Mouse (Mus musculus): ENCODE measurements around the gene Dusp2. TPM values are rescaled to one million over a fixed set of nuclear protein-coding genes. Genes with fewer than 3 reads are reported as not detected.
A peak's percentile ranks its signal among the peaks of the same experiment; 100 is the strongest.

Dusp2 gene
- polyA plus RNA-seq, 1 experiment from 2014 or later: 3.6 TPM

DNA sequence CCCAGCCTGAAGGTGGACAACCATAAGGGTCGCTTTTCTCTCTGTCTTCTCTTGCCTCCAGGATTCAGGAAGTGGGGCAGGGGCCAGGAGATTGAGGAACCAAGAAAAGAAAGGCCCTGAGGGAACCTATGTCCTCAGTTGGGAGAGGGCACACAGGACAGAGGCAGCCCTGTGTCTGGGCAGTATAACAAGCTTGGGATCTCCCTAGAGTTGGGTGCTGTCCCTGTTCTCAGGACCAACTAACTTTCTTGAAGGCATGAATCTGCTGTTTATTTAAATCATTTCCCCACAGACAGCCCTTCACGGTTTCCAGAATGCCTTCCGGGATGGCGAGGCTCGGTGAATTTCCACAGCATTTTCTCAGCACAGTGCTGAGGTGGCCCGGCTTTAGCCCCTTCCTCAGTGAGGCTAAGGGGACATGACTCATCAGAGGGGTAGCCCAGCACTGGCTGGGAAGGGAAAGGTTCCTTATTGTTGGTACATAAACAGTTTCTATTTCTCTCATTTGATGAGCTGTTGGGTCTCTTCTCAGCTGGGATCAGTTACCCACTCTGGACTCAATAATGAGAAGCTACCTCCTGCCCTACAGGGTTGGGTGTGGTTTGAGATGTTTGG lies 13.2 kb upstream of the Dusp2 start:
- ATAC-seq (no peak), DNase-seq (ENCODE audit: low spot score) (no peak)
- H3K27me3 ChIP-seq (replicated peaks; ENCODE audit: insufficient read depth, low read length): no peaks in the 10 kb centered on the region
- H3K36me3 ChIP-seq (ENCODE audit: insufficient read depth, low read length): no peaks in the 10 kb centered on the region
- whole genome bisulfite sequencing: 69% methylated on average over 6 of the region's 6 CpGs
- no peak overlapping the region for H3K27ac ChIP-seq (ENCODE audit: low read length)
- no peak overlapping the region for H3K9ac ChIP-seq (replicated peaks; ENCODE audit: low read depth)
- H3K9me3 ChIP-seq (ENCODE audit: low read length): no peaks in the 10 kb centered on the region
- no peak overlapping the region for H3K4me2 ChIP-seq (replicated peaks; ENCODE audit: low read depth, low read length)
- TF ChIP-seq EP300 (IDR thresholded peaks at IDR 0.05) (no peak), CTCF (IDR thresholded peaks at IDR 0.05) (no peak)
- no peaks in the 10 kb centered on the region for H3K4me1 ChIP-seq (ENCODE audit: insufficient read depth, low read depth, low read length)
- H3K4me3 ChIP-seq (ENCODE audit: low read depth, low read length): no peak overlapping the region

DNA sequence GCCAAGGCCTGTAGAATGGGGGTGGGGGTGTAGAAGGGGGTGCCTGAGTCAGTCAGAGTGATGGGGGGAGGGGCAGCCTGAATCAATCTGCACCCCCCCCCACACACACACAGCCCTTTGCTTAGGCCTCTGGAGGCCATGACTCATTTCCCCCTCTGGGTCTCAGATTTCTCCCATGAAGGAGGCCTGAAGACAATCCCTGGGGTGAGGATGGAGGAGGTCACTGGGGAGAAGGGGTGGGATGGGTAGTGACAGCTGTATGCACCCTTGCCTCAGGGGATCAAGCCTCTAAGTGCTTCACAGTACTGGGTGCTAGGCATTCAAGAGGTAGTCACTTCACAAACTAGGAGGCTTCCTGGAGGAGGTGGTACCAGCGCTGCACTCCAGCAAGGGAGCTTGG lies 12.3 kb upstream of the Dusp2 start:
- H3K4me3 ChIP-seq (ENCODE audit: low read depth, low read length): no peak overlapping the region
- 76% methylated on average over 1 of the region's 1 CpGs for WGBS
- H3K9ac ChIP-seq (replicated peaks; ENCODE audit: low read depth): no peak overlapping the region
- DNase-seq (ENCODE audit: low spot score) (no peak), ATAC-seq (no peak)
- H3K9me3 ChIP-seq (ENCODE audit: low read length): no peaks in the 10 kb centered on the region
- H3K27ac ChIP-seq (ENCODE audit: low read length): no peak overlapping the region
- H3K27me3 ChIP-seq (replicated peaks; ENCODE audit: insufficient read depth, low read length): no peaks in the 10 kb centered on the region
- no peaks in the 10 kb centered on the region for H3K36me3 ChIP-seq (ENCODE audit: insufficient read depth, low read length)
- TF ChIP-seq CTCF (IDR thresholded peaks at IDR 0.05) (no peak), EP300 (IDR thresholded peaks at IDR 0.05) (no peak)
- H3K4me2 ChIP-seq (replicated peaks; ENCODE audit: low read depth, low read length): no peak overlapping the region
- H3K4me1 ChIP-seq (ENCODE audit: insufficient read depth, low read depth, low read length): no peaks in the 10 kb centered on the region

DNA sequence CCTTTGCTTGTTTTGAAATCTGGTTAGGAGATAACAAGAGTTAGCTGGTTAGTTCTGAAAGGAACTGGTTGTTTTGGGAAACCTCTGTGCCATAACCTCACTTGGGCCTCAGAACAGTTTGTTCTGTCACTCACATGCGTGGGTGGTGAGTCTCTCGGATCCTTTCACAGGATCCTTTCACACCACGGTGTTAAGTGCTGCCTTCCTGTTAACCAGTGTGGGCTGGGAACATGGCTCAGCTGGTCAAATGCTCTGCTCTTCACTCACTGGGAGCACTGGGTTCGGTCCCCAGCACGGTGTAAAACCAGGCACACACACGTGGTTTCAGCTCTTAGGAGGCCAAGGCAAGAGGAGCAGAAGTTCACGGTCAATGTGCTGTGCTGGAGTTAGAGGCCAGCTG lies 11.5 kb upstream of the Dusp2 start:
- Histone ChIP-seq H3K36me3 (ENCODE audit: insufficient read depth, low read length) (no peaks in the 10 kb centered on the region), H3K9me3 (ENCODE audit: low read length) (no peaks in the 10 kb centered on the region), H3K27ac (ENCODE audit: low read length) (no peak overlapping the region), H3K4me1 (ENCODE audit: insufficient read depth, low read depth, low read length) (no peaks in the 10 kb centered on the region), H3K27me3 (replicated peaks; ENCODE audit: insufficient read depth, low read length) (no peaks in the 10 kb centered on the region), H3K4me3 (ENCODE audit: low read depth, low read length) (no peak overlapping the region), H3K9ac (replicated peaks; ENCODE audit: low read depth) (no peak overlapping the region), H3K4me2 (replicated peaks; ENCODE audit: low read depth, low read length) (no peak overlapping the region)
- TF ChIP-seq EP300 (IDR thresholded peaks at IDR 0.05) (no peak), CTCF (IDR thresholded peaks at IDR 0.05) (no peak)
- ATAC-seq: no peak
- no peak for DNase-seq (ENCODE audit: low spot score)
- WGBS: 50% methylated on average over 7 of the region's 7 CpGs

DNA sequence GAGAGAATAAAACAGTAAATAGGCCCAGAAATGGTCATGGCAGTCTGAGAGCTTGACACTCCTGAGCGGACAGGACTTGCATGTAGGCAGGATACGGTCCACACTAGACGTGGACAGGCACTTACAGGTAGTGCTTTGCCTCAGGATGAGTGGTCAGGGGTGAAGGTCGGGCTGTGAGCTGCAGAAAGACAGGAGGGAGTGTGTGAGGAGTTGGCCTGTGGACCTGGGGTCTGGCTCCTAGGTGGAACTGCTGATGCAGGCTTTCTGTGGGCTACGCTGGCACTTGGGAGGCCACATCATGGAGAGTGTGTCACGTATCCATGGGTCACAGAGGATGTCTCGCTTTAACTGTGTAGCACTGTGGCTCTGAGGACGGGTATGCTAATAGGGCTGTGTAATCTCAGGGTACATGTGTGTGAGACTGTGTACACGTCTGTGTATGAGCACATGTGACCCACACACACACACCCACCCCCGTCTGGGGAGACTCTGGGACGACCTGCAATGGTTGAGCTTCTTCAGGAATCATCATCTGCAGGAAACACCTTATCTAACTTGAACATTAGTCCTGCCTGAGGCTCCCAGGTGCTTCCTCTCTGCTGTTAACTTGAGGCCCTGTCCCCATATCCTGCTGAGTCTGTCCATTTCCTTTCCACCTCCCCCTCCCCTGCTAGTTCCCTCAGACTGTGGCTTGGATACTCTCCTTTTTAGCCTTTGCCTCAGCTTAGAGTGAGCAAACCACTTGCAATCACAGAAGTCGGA lies 7.7 kb upstream of the Dusp2 start:
- Histone ChIP-seq H3K9ac (replicated peaks; ENCODE audit: low read depth) (no peak overlapping the region), H3K9me3 (ENCODE audit: low read length) (no peaks in the 10 kb centered on the region), H3K4me2 (replicated peaks; ENCODE audit: low read depth, low read length) (no peak overlapping the region), H3K27me3 (replicated peaks; ENCODE audit: insufficient read depth, low read length) (no peaks in the 10 kb centered on the region), H3K4me3 (ENCODE audit: low read depth, low read length) (no peak overlapping the region), H3K36me3 (ENCODE audit: insufficient read depth, low read length) (no peaks in the 10 kb centered on the region), H3K27ac (ENCODE audit: low read length) (no peak overlapping the region), H3K4me1 (ENCODE audit: insufficient read depth, low read depth, low read length) (no peaks in the 10 kb centered on the region)
- TF ChIP-seq CTCF (IDR thresholded peaks at IDR 0.05) (no peak), EP300 (IDR thresholded peaks at IDR 0.05) (peak; percentile 27; the same call in 1 of the 2 replicates)
- ATAC-seq (peak; percentile 68; the same call in 1 of the 2 replicates), DNase-seq (ENCODE audit: low spot score) (no peak)
- WGBS: 49% methylated on average over 12 of the region's 12 CpGs

DNA sequence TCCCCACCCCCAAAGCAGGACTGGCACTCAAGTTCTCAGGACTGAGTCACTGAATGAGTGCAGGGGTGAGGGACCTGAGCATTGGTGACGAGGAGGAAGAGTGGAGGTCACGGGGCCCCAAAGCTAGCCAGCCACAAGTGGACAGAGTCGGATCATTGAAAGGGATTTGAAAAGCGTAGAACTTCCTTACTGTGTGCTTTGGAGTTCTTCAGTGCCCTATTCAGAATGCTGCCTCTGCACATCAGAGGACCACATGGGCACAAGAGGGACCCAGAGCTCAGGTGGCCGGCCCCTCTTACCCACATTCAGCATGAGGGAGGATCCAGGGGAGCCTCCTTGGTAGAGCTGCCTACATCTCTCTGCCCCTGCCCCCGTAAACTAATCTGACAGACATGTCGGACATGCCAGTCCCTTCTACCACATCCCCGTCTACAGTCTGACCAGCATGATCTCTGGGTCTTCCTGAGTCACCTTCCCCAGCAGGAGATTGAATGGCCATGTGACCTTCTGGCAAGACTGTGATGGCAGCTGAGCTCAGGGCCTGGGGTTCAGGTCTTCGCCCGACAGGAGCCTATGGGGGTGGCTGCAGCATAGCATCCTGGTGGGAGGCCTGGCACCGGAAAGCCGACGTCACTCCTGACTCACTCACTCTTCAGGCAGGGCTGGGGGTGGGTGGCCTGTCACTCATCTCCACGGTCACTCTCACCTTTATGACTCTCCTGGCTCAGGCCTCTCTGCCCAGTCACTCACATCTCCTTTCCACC lies 3.0 kb upstream of the Dusp2 start:
- Histone ChIP-seq H3K4me3 (ENCODE audit: low read depth, low read length) (no peak overlapping the region), H3K36me3 (ENCODE audit: insufficient read depth, low read length) (no peaks in the 10 kb centered on the region), H3K27me3 (replicated peaks; ENCODE audit: insufficient read depth, low read length) (no peaks in the 10 kb centered on the region; the same call in 1 of the 2 replicates), H3K4me2 (replicated peaks; ENCODE audit: low read depth, low read length) (no peak overlapping the region), H3K27ac (ENCODE audit: low read length) (no peak overlapping the region), H3K9me3 (ENCODE audit: low read length) (no peaks in the 10 kb centered on the region), H3K4me1 (ENCODE audit: insufficient read depth, low read depth, low read length) (no peaks in the 10 kb centered on the region), H3K9ac (replicated peaks; ENCODE audit: low read depth) (no peak overlapping the region)
- DNase-seq (ENCODE audit: low spot score) (no peak), ATAC-seq (no peak)
- TF ChIP-seq EP300 (IDR thresholded peaks at IDR 0.05) (no peak), CTCF (IDR thresholded peaks at IDR 0.05) (no peak)
- WGBS: 72% methylated on average over 14 of the region's 14 CpGs

DNA sequence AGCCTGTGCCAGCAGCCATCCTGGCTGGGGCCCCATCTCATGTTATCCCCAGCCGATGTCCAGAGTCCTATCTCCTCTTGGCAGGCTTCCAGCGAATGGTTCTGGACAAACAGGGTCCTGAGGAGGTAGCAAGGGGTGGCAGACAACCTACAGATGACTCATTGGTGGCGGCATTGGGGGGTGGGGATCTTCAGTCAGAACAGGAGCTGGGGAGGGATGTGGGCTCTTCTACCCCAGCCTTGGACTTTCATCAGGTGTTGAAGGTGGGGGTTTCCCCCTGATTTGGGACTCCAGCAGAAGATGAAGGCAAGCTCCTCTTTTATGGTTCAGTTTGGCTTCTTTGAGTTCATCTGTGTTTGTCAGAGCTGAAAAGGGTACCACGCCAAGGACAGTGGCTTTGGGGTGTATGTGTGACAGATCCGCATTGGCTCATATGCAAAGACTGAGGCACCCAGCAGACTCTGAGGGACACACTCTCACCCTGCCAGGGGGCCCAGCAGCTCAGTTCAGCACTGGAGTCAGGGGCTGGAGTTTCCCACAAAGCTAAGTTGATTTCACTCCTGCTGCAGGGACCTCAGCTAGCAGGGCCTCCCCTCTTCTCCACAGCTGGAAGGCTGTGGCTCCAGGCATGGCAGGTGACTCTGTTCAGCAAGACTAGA lies 1.9 kb upstream of the Dusp2 start:
- H3K4me2 ChIP-seq (replicated peaks; ENCODE audit: low read depth, low read length): no peak overlapping the region

More for the DNA sequence above, 1.9 kb upstream of the Dusp2 start:
- no peak for DNase-seq (ENCODE audit: low spot score)
- Histone ChIP-seq H3K36me3 (ENCODE audit: insufficient read depth, low read length) (no peaks in the 10 kb centered on the region), H3K27me3 (replicated peaks; ENCODE audit: insufficient read depth, low read length) (no peaks in the 10 kb centered on the region; the same call in 1 of the 2 replicates), H3K4me1 (ENCODE audit: insufficient read depth, low read depth, low read length) (no peaks in the 10 kb centered on the region), H3K27ac (ENCODE audit: low read length) (no peak overlapping the region), H3K4me3 (ENCODE audit: low read depth, low read length) (no peak overlapping the region), H3K9ac (replicated peaks; ENCODE audit: low read depth) (no peak overlapping the region), H3K9me3 (ENCODE audit: low read length) (no peaks in the 10 kb centered on the region)
- 54% methylated on average over 5 of the region's 5 CpGs for WGBS
- no peak for ATAC-seq
- TF ChIP-seq EP300 (IDR thresholded peaks at IDR 0.05) (no peak), CTCF (IDR thresholded peaks at IDR 0.05) (no peak)
